Mouse (Mus musculus) G1E (cell line): ENCODE measurements at regions not wholly inside any gene's neighbourhood (a gene's known extent, or its start where the extent isn't known, plus 50 kb on each side); places are given as distances from the start of the nearest gene placed in this dataset.

ENCODE experiments used
- CTCF ChIP-seq: IDR thresholded peaks from 2 replicates; pipeline ENCODE4 v1.5.1; 2012; ENCODE audit warnings: low read depth, low read length, inconsistent platforms, mixed read lengths
- GATA1 ChIP-seq: IDR thresholded peaks from 2 replicates; pipeline ENCODE4 v1.6.1; 2012; ENCODE audit warnings: borderline replicate concordance, low read length, inconsistent platforms, mixed read lengths
- TAL1 ChIP-seq: conservative IDR thresholded peaks from 2 replicates; pipeline ENCODE4 v1.6.1; 2012; ENCODE audit warnings: low read depth, low read length, inconsistent platforms, mixed read lengths

GRCm38 (mm10) chr7:73315555-73315954 is 59.8 kb upstream of the Rgma start:
- TF ChIP-seq CTCF (no peak), TAL1 (no peak), GATA1 (no peak)
